Mouse (Mus musculus): ENCODE measurements around the gene Ppp1r9a.

DNA sequence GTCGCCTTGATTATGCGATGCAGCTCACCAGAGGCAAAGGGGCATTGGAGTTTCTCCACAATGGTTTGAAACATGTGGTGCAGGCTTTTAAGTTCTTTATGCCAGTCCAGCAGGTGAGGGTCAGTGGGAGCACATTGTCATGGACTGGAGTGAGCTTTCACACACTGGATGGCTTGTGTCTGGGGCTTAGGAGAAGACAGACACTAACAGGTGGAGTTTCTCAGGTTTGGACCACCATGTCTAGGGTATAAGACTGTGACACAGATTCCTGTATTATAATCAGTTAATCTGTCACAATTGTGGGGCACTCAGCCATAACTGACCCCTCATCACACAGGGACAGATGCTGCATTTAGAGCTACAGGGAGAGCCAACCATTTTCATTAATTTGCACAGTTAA, 124.5 kb downstream of the Ppp1r9a start:
- no peak for TF ChIP-seq CTCF (IDR thresholded peaks at IDR 0.05; ENCODE audit: extremely low read depth, insufficient read length, insufficient replicate concordance, low read depth, low read length)
- TF ChIP-seq POLR2A (IDR thresholded peaks at IDR 0.05; ENCODE audit: low read depth, low read length) = no peak
